Mouse (Mus musculus) liver, postnatal 0 days (tissue): Measurements from ENCODE around the gene Atp2a2. TPM values are rescaled to one million over a fixed set of nuclear protein-coding genes. Genes with fewer than 3 reads are reported as not detected.
A peak's percentile ranks its signal among the peaks of the same experiment; 100 is the strongest.

Source experiments
- ATAC-seq: fragments of 200-750 bp; cut with Nextera tagmentation; 2 replicates; pipeline ENCODE4 v1.8.0; 2017; ENCODE audit warnings: mild to moderate bottlenecking, moderate library complexity
- DNase-seq: peaks from one replicate; pipeline ENCODE4 v3.0.0-alpha.2; 2016
- H3K27ac ChIP-seq: fragments of 300-500 bp; sonication (generic); 2 replicates; pipeline ENCODE4 v1.5.1; 2014; ENCODE audit warnings: antibody characterized with exemption, moderate library complexity, mild to moderate bottlenecking, low read depth
- H3K27me3 ChIP-seq: fragments of 300-500 bp; sonication (generic); 2 replicates; pipeline ENCODE4 v1.6.1; 2014; ENCODE audit warnings: low read length, control low read depth, mixed read lengths; ENCODE audit not compliant: insufficient read depth
- H3K36me3 ChIP-seq: fragments of 300-500 bp; sonication (generic); replicated peaks from 2 replicates; pipeline ENCODE4 v1.6.1; 2014; ENCODE audit warnings: mild to moderate bottlenecking, control low read depth, low read length, moderate library complexity, mixed read lengths; ENCODE audit not compliant: insufficient read depth
- H3K4me1 ChIP-seq: fragments of 300-500 bp; sonication (generic); 2 replicates; pipeline ENCODE4 v1.6.1; 2014; ENCODE audit warnings: antibody characterized with exemption, mild to moderate bottlenecking, control low read depth; ENCODE audit not compliant: insufficient read depth
- H3K4me2 ChIP-seq: fragments of 300-500 bp; sonication (generic); 2 replicates; pipeline ENCODE4 v1.6.1; 2014; ENCODE audit warnings: low read depth, mild to moderate bottlenecking, low read length, moderate library complexity, mixed read lengths
- H3K4me3 ChIP-seq: fragments of 300-500 bp; sonication (generic); 2 replicates; pipeline ENCODE4 v1.5.1; 2014; ENCODE audit warnings: low read depth, low read length
- H3K9ac ChIP-seq: fragments of 300-500 bp; sonication (generic); replicated peaks from 2 replicates; pipeline ENCODE4 v1.6.1; 2014; ENCODE audit warnings: mild to moderate bottlenecking, moderate library complexity
- H3K9me3 ChIP-seq: fragments of 300-500 bp; sonication (generic); 2 replicates; pipeline ENCODE4 v1.6.1; 2016; ENCODE audit warnings: mild to moderate bottlenecking, control low read depth, low read length, mixed read lengths
- CTCF ChIP-seq: sonication (generic); IDR thresholded peaks from 2 replicates; pipeline ENCODE4 v1.5.1; 2016; ENCODE audit warnings: antibody characterized with exemption, low read depth
- EP300 ChIP-seq: IDR thresholded peaks from 2 replicates; pipeline ENCODE4 v1.6.1; 2016; ENCODE audit warnings: antibody characterized with exemption, low read depth, mild to moderate bottlenecking
- WGBS: fragments of 180-500 bp; shearing (Covaris S2); extraction: QIAGEN DNeasy Blood & Tissue Kit; methylation state at CpG from one replicate; pipeline ENCODE4 v1.1.7; 2014; ENCODE audit not compliant: insufficient replicate concordance; 5-methylcytosine and 5-hydroxymethylcytosine counted together
- polyA plus RNA-seq: library from polyadenylated mRNA; unstranded; fragments of >200 nt; fragmentation: Nextera tagmentation; extraction: Ambion mirVana; gene quantifications from 2 replicates; pipeline ENCODE4 v1.2.1, GENCODE M21; 2015

The Atp2a2 gene
- 13.5 and 14.8 TPM in 2 replicates for polyA plus RNA-seq

GRCm38 (mm10) chr5:122502077-122502941 is at the start of gene Atp2a2:
Atp2a2 (minus strand) TSS chr5:122502225.
- H3K27ac ChIP-seq, result peak within 1 kb of the TSS; percentile 99
- WGBS, result 3% methylated on average over 48 of the region's 113 CpGs
- TF ChIP-seq EP300 (no peak), CTCF (peak; percentile 37; the same call in 1 of the 2 replicates)
- H3K9ac ChIP-seq, result peak within 1 kb of the TSS; percentile 98
- ATAC-seq (peak; percentile 92), DNase-seq (peak; percentile 93)
- H3K4me1 ChIP-seq, result peaks cover 16% of the 10 kb centered on the region
- peak within 1 kb of the TSS; percentile 88 for H3K4me3 ChIP-seq
- H3K4me2 ChIP-seq, result peak within 1 kb of the TSS; percentile 98
- H3K27me3 ChIP-seq, result no peaks in the 10 kb centered on the region
- H3K9me3 ChIP-seq, result peaks cover 4% of the 10 kb centered on the region; the same call in 1 of the 2 replicates
- peaks cover 5% of the 10 kb centered on the region; the same call in 1 of the 2 replicates for H3K36me3 ChIP-seq

- H3K9ac ChIP-seq, result no peak overlapping the region
- ATAC-seq (no peak), DNase-seq (no peak)
- H3K9me3 ChIP-seq, result no peaks in the 10 kb centered on the region
- TF ChIP-seq CTCF (no peak), EP300 (no peak)
- no peak overlapping the region for H3K4me2 ChIP-seq
- no peak overlapping the region for H3K4me3 ChIP-seq
- H3K4me1 ChIP-seq, result peaks cover 20% of the 10 kb centered on the region
- 59% methylated on average over 8 of the region's 8 CpGs for WGBS
- no peaks in the 10 kb centered on the region for H3K27me3 ChIP-seq
- no peaks in the 10 kb centered on the region for H3K36me3 ChIP-seq
- no peak overlapping the region for H3K27ac ChIP-seq
Observed at GRCm38 (mm10) chr5:122550460-122550859, 48.4 kb upstream of the Atp2a2 start.

- TF ChIP-seq EP300, result no peak
- no peak for TF ChIP-seq CTCF
- Histone ChIP-seq H3K4me2 (no peak overlapping the region), H3K27ac (peak overlapping the region; percentile 76), H3K9ac (no peak overlapping the region), H3K4me3 (no peak overlapping the region), H3K36me3 (no peaks in the 10 kb centered on the region), H3K9me3 (no peaks in the 10 kb centered on the region), H3K4me1 (peaks cover 18% of the 10 kb centered on the region), H3K27me3 (no peaks in the 10 kb centered on the region)
- ATAC-seq (peak; percentile 60; the same call in 1 of the 2 replicates), DNase-seq (peak; percentile 28)
- WGBS, result 40% methylated on average over 6 of the region's 6 CpGs
Observed at GRCm38 (mm10) chr5:122548671-122549070, 46.6 kb upstream of the Atp2a2 start.

- ATAC-seq, result no peak
- 71% methylated on average over 6 of the region's 6 CpGs for WGBS
- Histone ChIP-seq H3K27ac (peak overlapping the region; percentile 48; the same call in 1 of the 2 replicates), H3K4me2 (no peak overlapping the region), H3K27me3 (no peaks in the 10 kb centered on the region), H3K9ac (no peak overlapping the region), H3K36me3 (no peaks in the 10 kb centered on the region), H3K4me1 (peaks cover 18% of the 10 kb centered on the region), H3K9me3 (no peaks in the 10 kb centered on the region), H3K4me3 (no peak overlapping the region)
- no peak for TF ChIP-seq CTCF
- TF ChIP-seq EP300, result no peak
- DNase-seq, result no peak
Observed at GRCm38 (mm10) chr5:122547810-122548209, 45.8 kb upstream of the Atp2a2 start.

GRCm38 (mm10) chr5:122547251-122547714 is 45.3 kb upstream of the Atp2a2 start:
- WGBS, result 23% methylated on average over 7 of the region's 7 CpGs
- no peaks in the 10 kb centered on the region for H3K27me3 ChIP-seq
- peak; percentile 39 for DNase-seq
- no peak overlapping the region for H3K27ac ChIP-seq
- H3K4me2 ChIP-seq, result 0 out of 2 replicates have a peak overlapping the region, but pooled peaks have one; percentile 18
- peaks cover 18% of the 10 kb centered on the region for H3K4me1 ChIP-seq
- H3K9ac ChIP-seq, result no peak overlapping the region
- H3K36me3 ChIP-seq, result no peaks in the 10 kb centered on the region
- ATAC-seq, result peak; percentile 64; the same call in 1 of the 2 replicates
- H3K9me3 ChIP-seq, result no peaks in the 10 kb centered on the region
- no peak overlapping the region for H3K4me3 ChIP-seq
- TF ChIP-seq CTCF, result peak; percentile 69
- TF ChIP-seq EP300, result peak; percentile 46; the same call in 1 of the 2 replicates

GRCm38 (mm10) chr5:122543392-122543791 is 41.4 kb upstream of the Atp2a2 start:
- DNase-seq, result no peak
- no peak overlapping the region for H3K9ac ChIP-seq
- peaks cover 9% of the 10 kb centered on the region for H3K4me1 ChIP-seq
- no peaks in the 10 kb centered on the region for H3K27me3 ChIP-seq
- no peak overlapping the region for H3K27ac ChIP-seq
- ATAC-seq, result no peak
- WGBS, result 77% methylated on average over 6 of the region's 6 CpGs
- no peak for TF ChIP-seq CTCF
- no peaks in the 10 kb centered on the region for H3K36me3 ChIP-seq
- H3K4me3 ChIP-seq, result no peak overlapping the region
- H3K4me2 ChIP-seq, result no peak overlapping the region
- no peaks in the 10 kb centered on the region for H3K9me3 ChIP-seq
